Mouse (Mus musculus): Measurements from ENCODE around the gene Nxpe5. TPM values are rescaled to one million over a fixed set of nuclear protein-coding genes. Genes with fewer than 3 reads are reported as not detected.

The Nxpe5 gene
- polyA plus RNA-seq, 1 experiment from 2014 or later: not detected

- Histone ChIP-seq H3K36me3 (peaks cover 27% of the 10 kb centered on the region), H3K4me3 (no peak overlapping the region), H3K27me3 (ENCODE audit: insufficient read depth, poor library complexity, severe bottlenecking) (0 out of 2 replicates have a peak, but pooled peaks cover 5% of the 10 kb centered on the region), H3K9me3 (no peaks in the 10 kb centered on the region), H3K4me1 (replicated peaks) (peaks cover 43% of the 10 kb centered on the region), H3K27ac (no peak overlapping the region)
- 93% methylated on average over 3 of the region's 3 CpGs for WGBS
- DNase-seq (ENCODE audit: low spot score): no peak
Observed at GRCm38 (mm10) chr5:138267114-138267513, 41.4 kb downstream of the Nxpe5 start.

- Histone ChIP-seq H3K4me3 (no peak overlapping the region), H3K27ac (no peak overlapping the region), H3K9me3 (no peaks in the 10 kb centered on the region), H3K4me1 (replicated peaks) (peaks cover 47% of the 10 kb centered on the region), H3K27me3 (ENCODE audit: insufficient read depth, poor library complexity, severe bottlenecking) (0 out of 2 replicates have a peak, but pooled peaks cover 5% of the 10 kb centered on the region), H3K36me3 (peaks cover 23% of the 10 kb centered on the region)
- 79% methylated on average over 4 of the region's 4 CpGs for WGBS
- DNase-seq (ENCODE audit: low spot score): no peak
Observed at GRCm38 (mm10) chr5:138268980-138269379, 43.3 kb downstream of the Nxpe5 start.

GRCm38 (mm10) chr5:138271232-138271631 lies 45.5 kb downstream of the Nxpe5 start:
- no peaks in the 10 kb centered on the region for H3K9me3 ChIP-seq
- H3K27me3 ChIP-seq (ENCODE audit: insufficient read depth, poor library complexity, severe bottlenecking): 0 out of 2 replicates have a peak, but pooled peaks cover 5% of the 10 kb centered on the region
- WGBS: 51% methylated on average over 3 of the region's 3 CpGs
- H3K36me3 ChIP-seq: peaks cover 38% of the 10 kb centered on the region
- peak overlapping the region; percentile 47 for H3K4me3 ChIP-seq
- H3K27ac ChIP-seq: peak overlapping the region; percentile 90
- DNase-seq (ENCODE audit: low spot score): no peak
- peaks cover 59% of the 10 kb centered on the region for H3K4me1 ChIP-seq (replicated peaks)

- 2% methylated on average over 12 of the region's 12 CpGs for WGBS
- peak within 1 kb of the TSS; percentile 90 for H3K27ac ChIP-seq
- H3K36me3 ChIP-seq: peaks cover 41% of the 10 kb centered on the region
- H3K4me3 ChIP-seq: peak within 1 kb of the TSS; percentile 47
- peak; percentile 71 for DNase-seq (ENCODE audit: low spot score)
- 0 out of 2 replicates have a peak, but pooled peaks cover 5% of the 10 kb centered on the region for H3K27me3 ChIP-seq (ENCODE audit: insufficient read depth, poor library complexity, severe bottlenecking)
- H3K9me3 ChIP-seq: no peaks in the 10 kb centered on the region
- peaks cover 71% of the 10 kb centered on the region for H3K4me1 ChIP-seq (replicated peaks)
Observed at GRCm38 (mm10) chr5:138272409-138272923, 46.8 kb downstream of the Nxpe5 start, which contains the start of gene Gal3st4. Gene Gal3st4 (minus strand): TSS chr5:138272840.

DNA sequence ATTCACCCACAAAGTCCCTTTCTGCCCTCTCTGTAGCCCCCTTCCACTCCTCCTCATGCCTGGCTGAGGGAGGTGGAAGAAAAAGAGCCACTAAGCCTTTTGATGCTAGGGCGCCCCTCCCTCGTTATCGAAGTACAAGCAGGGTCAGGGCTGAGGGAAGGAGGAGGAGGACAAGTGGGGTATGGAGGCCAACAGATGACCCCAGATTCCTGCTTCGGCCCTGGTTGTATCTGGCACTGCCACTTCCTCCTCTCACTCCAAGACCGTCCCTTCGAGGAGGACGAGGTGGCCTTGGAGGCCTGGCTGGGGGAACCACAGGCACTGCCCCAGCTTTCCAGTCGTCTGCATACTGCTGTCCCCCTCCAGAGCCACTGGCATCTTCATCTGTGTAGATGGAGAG lies 48.5 kb downstream of the Nxpe5 start:
- 45% methylated on average over 8 of the region's 8 CpGs for WGBS
- peaks cover 88% of the 10 kb centered on the region for H3K4me1 ChIP-seq (replicated peaks)
- peaks cover 50% of the 10 kb centered on the region for H3K36me3 ChIP-seq
- no peak overlapping the region for H3K4me3 ChIP-seq
- DNase-seq (ENCODE audit: low spot score): no peak
- no peaks in the 10 kb centered on the region for H3K9me3 ChIP-seq
- 0 out of 2 replicates have a peak, but pooled peaks cover 5% of the 10 kb centered on the region for H3K27me3 ChIP-seq (ENCODE audit: insufficient read depth, poor library complexity, severe bottlenecking)
- H3K27ac ChIP-seq: peak overlapping the region; percentile 59

GRCm38 (mm10) chr5:138275216-138276050 lies 49.7 kb downstream of the Nxpe5 start:
- Histone ChIP-seq H3K4me1 (replicated peaks) (peaks cover 89% of the 10 kb centered on the region), H3K4me3 (peak overlapping the region; percentile 52), H3K27ac (peak overlapping the region; percentile 84), H3K9me3 (no peaks in the 10 kb centered on the region), H3K27me3 (ENCODE audit: insufficient read depth, poor library complexity, severe bottlenecking) (0 out of 2 replicates have a peak, but pooled peaks cover 5% of the 10 kb centered on the region), H3K36me3 (peaks cover 50% of the 10 kb centered on the region)
- peak; percentile 70 for DNase-seq (ENCODE audit: low spot score)
- 14% methylated on average over 41 of the region's 41 CpGs for WGBS

GRCm38 (mm10) chr5:138277994-138278393 lies 52.3 kb downstream of the Nxpe5 start:
- peaks cover 5% of the 10 kb centered on the region for H3K9me3 ChIP-seq
- peaks cover 63% of the 10 kb centered on the region for H3K4me1 ChIP-seq (replicated peaks)
- no peak for DNase-seq (ENCODE audit: low spot score)
- H3K27me3 ChIP-seq (ENCODE audit: insufficient read depth, poor library complexity, severe bottlenecking): peaks cover 14% of the 10 kb centered on the region
- peaks cover 50% of the 10 kb centered on the region for H3K36me3 ChIP-seq
- 83% methylated on average over 7 of the region's 7 CpGs for WGBS
- no peak overlapping the region for H3K27ac ChIP-seq
- peak overlapping the region; percentile 84 for H3K4me3 ChIP-seq

GRCm38 (mm10) chr5:138279585-138280424 lies 54.1 kb downstream of the Nxpe5 start, which contains the start of the genes Gm43720, Gpc2 and Stag3:
Gene Gm43720 (minus strand): TSS chr5:138279958.
Gene Gpc2 (minus strand): TSS chr5:138280005.
Gene Stag3 (plus strand): TSS chr5:138280240.
- WGBS: under 1% methylated on average over 56 of the region's 56 CpGs
- Histone ChIP-seq H3K4me1 (replicated peaks) (peaks cover 45% of the 10 kb centered on the region), H3K27ac (peak within 1 kb of the TSS; percentile 96), H3K4me3 (peak within 1 kb of the TSS; percentile 84), H3K36me3 (peaks cover 39% of the 10 kb centered on the region), H3K9me3 (peaks cover 5% of the 10 kb centered on the region), H3K27me3 (ENCODE audit: insufficient read depth, poor library complexity, severe bottlenecking) (peaks cover 14% of the 10 kb centered on the region)
- DNase-seq (ENCODE audit: low spot score): peak; percentile 99

DNA sequence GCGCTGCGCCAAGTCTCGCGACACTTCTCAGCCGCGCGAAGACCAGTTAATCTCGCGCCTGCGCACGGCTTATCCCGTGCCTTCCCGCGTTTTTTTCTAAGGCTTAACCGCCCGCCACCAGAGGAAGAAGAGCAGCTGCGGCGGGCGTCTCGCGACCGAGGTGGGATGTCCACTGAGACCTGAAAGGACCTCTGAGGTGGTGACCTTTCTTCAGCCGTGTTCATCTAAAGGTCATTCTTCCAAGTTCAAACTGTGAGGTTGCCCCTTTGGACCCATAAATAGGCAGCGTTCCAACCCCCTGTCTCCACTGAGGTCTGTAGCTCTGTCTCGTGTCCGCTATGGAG lies 54.7 kb downstream of the Nxpe5 start:
- DNase-seq (ENCODE audit: low spot score): no peak
- H3K27ac ChIP-seq: peak overlapping the region; percentile 64; the same call in 1 of the 2 replicates
- WGBS: 24% methylated on average over 26 of the region's 26 CpGs

DNA sequence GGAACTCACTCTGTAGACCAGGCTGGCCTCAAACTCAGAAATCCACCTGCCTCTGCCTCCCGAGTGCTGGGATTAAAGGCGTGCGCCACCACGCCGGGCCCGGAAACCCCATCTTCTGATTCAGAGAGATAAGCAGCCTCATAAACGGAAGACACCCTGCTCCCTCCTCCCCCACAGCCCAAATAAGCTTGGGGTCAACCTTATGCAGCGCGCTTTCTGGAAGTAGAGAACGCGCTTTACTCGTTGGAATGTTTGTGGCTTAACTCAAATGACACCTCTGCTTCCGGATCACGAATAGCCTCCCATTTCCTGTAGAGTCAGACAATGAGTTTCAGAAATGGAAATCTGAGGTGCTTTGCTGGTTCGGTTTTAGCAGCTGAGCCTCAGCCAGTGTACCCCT lies 55.1 kb downstream of the Nxpe5 start:
- H3K36me3 ChIP-seq: peaks cover 29% of the 10 kb centered on the region
- 92% methylated on average over 15 of the region's 15 CpGs for WGBS
- peaks cover 35% of the 10 kb centered on the region for H3K4me1 ChIP-seq (replicated peaks)
- H3K27me3 ChIP-seq (ENCODE audit: insufficient read depth, poor library complexity, severe bottlenecking): peaks cover 14% of the 10 kb centered on the region
- H3K4me3 ChIP-seq: no peak overlapping the region
- H3K27ac ChIP-seq: no peak overlapping the region
- H3K9me3 ChIP-seq: peaks cover 5% of the 10 kb centered on the region
- DNase-seq (ENCODE audit: low spot score): no peak

More for the DNA sequence above, 54.7 kb downstream of the Nxpe5 start:
- peaks cover 39% of the 10 kb centered on the region for H3K4me1 ChIP-seq (replicated peaks)
- H3K4me3 ChIP-seq: peak overlapping the region; percentile 84
- H3K9me3 ChIP-seq: peaks cover 5% of the 10 kb centered on the region
- H3K27me3 ChIP-seq (ENCODE audit: insufficient read depth, poor library complexity, severe bottlenecking): peaks cover 14% of the 10 kb centered on the region
- H3K36me3 ChIP-seq: peaks cover 33% of the 10 kb centered on the region

GRCm38 (mm10) chr5:138281798-138282197 lies 56.1 kb downstream of the Nxpe5 start:
- DNase-seq (ENCODE audit: low spot score): no peak
- WGBS: 92% methylated on average over 2 of the region's 2 CpGs
- H3K4me3 ChIP-seq: no peak overlapping the region
- peaks cover 5% of the 10 kb centered on the region for H3K9me3 ChIP-seq
- H3K27me3 ChIP-seq (ENCODE audit: insufficient read depth, poor library complexity, severe bottlenecking): peaks cover 14% of the 10 kb centered on the region
- no peak overlapping the region for H3K27ac ChIP-seq
- H3K36me3 ChIP-seq: peaks cover 19% of the 10 kb centered on the region
- peaks cover 25% of the 10 kb centered on the region for H3K4me1 ChIP-seq (replicated peaks)

DNA sequence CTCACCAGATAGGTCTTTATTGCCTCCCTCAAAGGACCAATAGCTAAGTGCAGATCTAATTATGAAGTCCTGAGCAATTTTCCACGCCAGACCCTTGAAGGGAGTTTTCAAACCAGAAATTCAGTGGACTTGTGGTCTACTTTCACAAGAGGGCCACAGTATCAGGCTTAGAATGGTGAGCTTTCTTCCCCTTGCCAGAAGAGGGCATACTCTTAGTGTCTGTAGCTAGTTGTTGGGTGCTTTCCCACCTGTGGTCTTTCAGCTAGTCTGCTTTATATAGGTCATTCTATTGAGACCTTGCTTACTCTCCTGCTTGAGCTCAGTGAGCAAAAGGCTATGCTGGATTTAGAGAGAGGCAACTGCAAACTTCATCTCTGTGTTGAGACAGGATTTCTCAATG lies 57.8 kb downstream of the Nxpe5 start:
- H3K4me1 ChIP-seq (replicated peaks): peaks cover 8% of the 10 kb centered on the region
- WGBS: 51% methylated on average over 1 of the region's 1 CpGs

More for the DNA sequence above, 57.8 kb downstream of the Nxpe5 start:
- Histone ChIP-seq H3K27ac (no peak overlapping the region), H3K27me3 (ENCODE audit: insufficient read depth, poor library complexity, severe bottlenecking) (peaks cover 14% of the 10 kb centered on the region), H3K9me3 (peaks cover 5% of the 10 kb centered on the region), H3K4me3 (no peak overlapping the region), H3K36me3 (peaks cover 2% of the 10 kb centered on the region; the same call in 1 of the 2 replicates)
- no peak for DNase-seq (ENCODE audit: low spot score)

Data from hindbrain, embryonic 10.5 days (tissue).